8 mouse cellular contexts compared by ENCODE assay signal in the genomic region with DNA sequence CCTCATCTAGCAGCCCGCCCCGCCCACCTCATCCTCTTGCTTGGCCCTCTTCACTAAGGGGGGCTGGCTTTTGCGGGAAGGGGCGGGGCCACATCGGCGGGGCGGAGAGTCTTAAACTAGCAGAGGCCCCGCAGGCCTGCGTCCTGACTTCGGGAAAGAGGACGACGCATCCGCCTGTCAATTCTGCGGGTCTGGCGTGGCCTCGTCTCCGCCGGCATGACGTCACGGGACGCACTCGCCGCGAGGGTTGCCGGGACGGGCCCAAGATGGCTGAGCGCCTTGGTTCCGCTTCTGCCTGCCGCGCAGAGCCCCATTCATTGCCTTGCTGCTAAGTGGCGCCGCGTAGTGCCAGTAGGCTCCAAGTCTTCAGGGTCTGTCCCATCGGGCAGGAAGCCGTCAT. TPM values are rescaled to one million over a fixed set of nuclear protein-coding genes. Genes with fewer than 3 reads are reported as not detected.
DNase-seq lines count a peak whose midpoint lies in the region; ATAC-seq lines count a peak whose summit lies in the region.

Gene Htt (plus strand): TSS at position 232 of the 400 bp plus-strand sequence.

- H3K4me1 ChIP-seq in lung, embryonic 16.5 days (replicated peaks; ENCODE audit: control insufficient read depth, insufficient read depth, low read length), result peaks cover 8% of the 10 kb centered on the region

- ATAC-seq in hematopoietic stem cell, adult 5-6 weeks (replicated peaks in 1 of 2; ENCODE audit: insufficient read depth in 1 of 2, low FRiP score in 2 of 2, low TSS enrichment in 1 of 2, low read depth in 1 of 2, poor library complexity in 2 of 2, severe bottlenecking in 2 of 2), result peak; percentile 95 to 97
- peak; percentile 99 for ATAC-seq in lung, embryonic 16.5 days (ENCODE audit: low read depth)

- peak within 1 kb of the TSS; percentile 92 for H3K27ac ChIP-seq in lung, embryonic 16.5 days (ENCODE audit: low read length)

- 0% methylated on average over 35 of the region's 35 CpGs for WGBS in lung, embryonic 16.5 days

- H3K9me3 ChIP-seq in lung, embryonic 16.5 days (ENCODE audit: control insufficient read depth, low read length), result no peaks in the 10 kb centered on the region

- peak within 1 kb of the TSS; percentile 100 for H3K4me3 ChIP-seq in lung, embryonic 16.5 days (ENCODE audit: low read length)

- no peaks in the 10 kb centered on the region for H3K36me3 ChIP-seq in lung, embryonic 16.5 days (ENCODE audit: control insufficient read depth, insufficient read depth, low read length)

- peak within 1 kb of the TSS; percentile 92 for H3K9ac ChIP-seq in lung, embryonic 16.5 days (ENCODE audit: low read length)

- no peaks in the 10 kb centered on the region for H3K27me3 ChIP-seq in lung, embryonic 16.5 days (ENCODE audit: control insufficient read depth, insufficient read depth, low read depth, low read length)

- peak within 1 kb of the TSS; percentile 79 for H3K4me2 ChIP-seq in lung, embryonic 16.5 days (ENCODE audit: low read depth, low read length)

- DNase-seq in MEL-GATA-1-ER (ENCODE audit: extremely low read depth, low read depth), result peak; percentile 95
- peak; percentile 95 for DNase-seq in cerebellum, adult 8-10 months
- peak; percentile 96 for DNase-seq in forelimb bud, embryonic 11.5 days (ENCODE audit: low read depth, low spot score)
- DNase-seq in layer of hippocampus, adult 9-10 months (ENCODE audit: low spot score), result peak; percentile 93
- DNase-seq in ovary, postnatal 10 days (ENCODE audit: low spot score), result peak; percentile 93
- peak; percentile 94 to 98 for DNase-seq in thymus, postnatal 10 days (ENCODE audit: low spot score in 2 of 2)

RNA-seq across cellular contexts. Expression of gene Htt, which starts in this region (rescaled TPM):
- 19.5 and 33.1 TPM in 2 replicates for total RNA-seq in hematopoietic stem cell, adult 5-6 weeks (2017)
- polyA plus RNA-seq in lung, embryonic 16.5 days (2015; fragmentation: Nextera tagmentation; extraction: Ambion mirVana), result 10.1 and 12.5 TPM in 2 replicates

Comparison
In these comparisons a context has a peak if more than half of its experiments do, and no peak if none do; other contexts are left out.
1. Peak in every context shown above with its lines: DNase-seq, ATAC-seq, H3K4me3 ChIP-seq and H3K27ac ChIP-seq.